Mouse (Mus musculus) CH12.LX (cell line): Measurements from ENCODE around the gene Acsl5. TPM values are rescaled to one million over a fixed set of nuclear protein-coding genes. Genes with fewer than 3 reads are reported as not detected.

Source experiments
- DNase-seq: peaks from one replicate; pipeline ENCODE4 v3.0.0-alpha.2; 2013; ENCODE audit errors: extremely low read depth
- H3K27ac ChIP-seq: 2 replicates; pipeline ENCODE4 v1.5.1; 2012; ENCODE audit warnings: low read depth, mild to moderate bottlenecking, control low read depth, moderate library complexity; ENCODE audit not compliant: insufficient read depth
- H3K27me3 ChIP-seq: replicated peaks from 2 replicates; pipeline ENCODE3; 2012; ENCODE audit warnings: inconsistent platforms
- H3K36me3 ChIP-seq, 2 experiments: replicated peaks in 1 of 2; 2 replicates each; pipeline versions ENCODE3 to v1.6.1; 2012; ENCODE audit warnings: inconsistent platforms in 1 of 2, low read length in 1 of 2, mild to moderate bottlenecking in 1 of 2, mixed read lengths in 1 of 2, moderate library complexity in 1 of 2; ENCODE audit not compliant: control insufficient read depth in 1 of 2, insufficient read depth in 1 of 2
- H3K4me1 ChIP-seq, 2 experiments: 2 replicates each; pipeline ENCODE4 v1.6.1; 2012; ENCODE audit warnings: inconsistent platforms in 1 of 2, moderate library complexity in 1 of 2; ENCODE audit not compliant: insufficient read depth in 2 of 2, control insufficient read depth in 1 of 2
- H3K4me2 ChIP-seq: 2 replicates; pipeline ENCODE4 v1.6.1; 2012; ENCODE audit warnings: low read depth, mild to moderate bottlenecking, control low read depth; ENCODE audit not compliant: poor library complexity, insufficient read depth, severe bottlenecking
- H3K4me3 ChIP-seq, 3 experiments: fragments of 150-350 bp in 1 of 3; sonication (generic) in 1 of 3; replicated peaks in 1 of 3; 2 replicates each; pipeline versions ENCODE3 to v1.5.1; 2011 to 2012; ENCODE audit warnings: low read depth in 2 of 3, low read length in 2 of 3, mild to moderate bottlenecking in 2 of 3, moderate library complexity in 2 of 3, control low read depth in 1 of 3, improper control_type of control experiment in 1 of 3, inconsistent platforms in 1 of 3, mixed read lengths in 1 of 3; ENCODE audit not compliant: poor library complexity in 1 of 3
- H3K79me2 ChIP-seq: replicated peaks from 2 replicates; pipeline ENCODE4 v1.6.1; 2012; ENCODE audit warnings: mild to moderate bottlenecking, moderate library complexity; ENCODE audit not compliant: control insufficient read depth, poor library complexity, insufficient read depth, severe bottlenecking; ENCODE audit errors: extremely low read depth
- H3K9ac ChIP-seq: 2 replicates; pipeline ENCODE4 v1.6.1; 2012; ENCODE audit warnings: low read depth, mild to moderate bottlenecking, control low read depth, moderate library complexity; ENCODE audit not compliant: insufficient read depth
- H3K9me3 ChIP-seq: replicated peaks from 2 replicates; pipeline ENCODE3; 2012; ENCODE audit warnings: low read length, inconsistent platforms, mixed read lengths
- BHLHE40 ChIP-seq: IDR thresholded peaks from 2 replicates; pipeline ENCODE4 v1.6.1; 2011; ENCODE audit warnings: mild to moderate bottlenecking, low read depth, low read length, improper control_type of control experiment
- CHD1 ChIP-seq: IDR thresholded peaks from 2 replicates; pipeline ENCODE4 v1.6.1; 2012; ENCODE audit warnings: low read depth, low read length, improper control_type of control experiment, inconsistent platforms
- CHD2 ChIP-seq: IDR thresholded peaks from 2 replicates; pipeline ENCODE4 v1.6.1; 2011; ENCODE audit warnings: low read length, improper control_type of control experiment
- CTCF ChIP-seq, 2 experiments: IDR thresholded peaks in 1 of 2; conservative IDR thresholded peaks in 1 of 2; 2 replicates each; pipeline ENCODE4 v1.5.1; 2011 to 2012; ENCODE audit warnings: low read depth in 2 of 2, low read length in 2 of 2, improper control_type of control experiment in 1 of 2, inconsistent platforms in 1 of 2, mild to moderate bottlenecking in 1 of 2, moderate library complexity in 1 of 2
- E2F4 ChIP-seq: IDR thresholded peaks from 2 replicates; pipeline ENCODE4 v1.6.1; 2011; ENCODE audit warnings: low read depth, low read length, improper control_type of control experiment; ENCODE audit not compliant: insufficient replicate concordance
- ELF1 ChIP-seq: IDR thresholded peaks from 2 replicates; pipeline ENCODE4 v1.6.1; 2014; ENCODE audit warnings: low read depth, mild to moderate bottlenecking, inconsistent platforms, low read length, improper control_type of control experiment
- HCFC1 ChIP-seq: IDR thresholded peaks from 2 replicates; pipeline ENCODE4 v1.6.1; 2012; ENCODE audit warnings: low read depth, mild to moderate bottlenecking, inconsistent platforms, low read length, improper control_type of control experiment
- JUN ChIP-seq: IDR thresholded peaks from 2 replicates; pipeline ENCODE4 v1.6.1; 2011; ENCODE audit warnings: low read depth, mild to moderate bottlenecking, low read length, improper control_type of control experiment, moderate library complexity; ENCODE audit not compliant: insufficient read depth
- MAX ChIP-seq: IDR thresholded peaks from 2 replicates; pipeline ENCODE4 v1.6.1; 2011; ENCODE audit warnings: low read length, improper control_type of control experiment
- MAZ ChIP-seq: IDR thresholded peaks from 2 replicates; pipeline ENCODE4 v1.6.1; 2012; ENCODE audit warnings: low read depth, mild to moderate bottlenecking, inconsistent platforms, low read length, improper control_type of control experiment, moderate library complexity
- MEF2A ChIP-seq: IDR thresholded peaks from 2 replicates; pipeline ENCODE4 v1.6.1; 2014; ENCODE audit warnings: low read depth, mild to moderate bottlenecking, inconsistent platforms, low read length, improper control_type of control experiment, borderline replicate concordance
- PAX5 ChIP-seq: IDR thresholded peaks from 2 replicates; pipeline ENCODE4 v1.6.1; 2012; ENCODE audit warnings: low read length, inconsistent platforms, mixed read lengths
- POLR2A ChIP-seq: IDR thresholded peaks from 2 replicates; pipeline ENCODE4 v1.6.1; 2011; ENCODE audit warnings: low read depth, mild to moderate bottlenecking, improper control_type of control experiment, low read length
- POLR2AphosphoS2 ChIP-seq: IDR thresholded peaks from 2 replicates; pipeline ENCODE4 v1.6.1; 2011; ENCODE audit warnings: low read depth, low read length, improper control_type of control experiment
- RAD21 ChIP-seq: IDR thresholded peaks from 2 replicates; pipeline ENCODE4 v1.6.1; 2011; ENCODE audit warnings: low read depth, mild to moderate bottlenecking, low read length, improper control_type of control experiment, moderate library complexity
- RCOR1 ChIP-seq: conservative IDR thresholded peaks from 2 replicates; pipeline ENCODE4 v1.6.1; 2012; ENCODE audit warnings: low read depth, mild to moderate bottlenecking, inconsistent platforms, low read length, improper control_type of control experiment
- TCF12 ChIP-seq: IDR thresholded peaks from 2 replicates; pipeline ENCODE4 v1.6.1; 2014; ENCODE audit warnings: low read depth, mild to moderate bottlenecking, inconsistent platforms, low read length, improper control_type of control experiment
- UBTF ChIP-seq: IDR thresholded peaks from 2 replicates; pipeline ENCODE4 v1.6.1; 2012; ENCODE audit warnings: low read depth, mild to moderate bottlenecking, inconsistent platforms, low read length, improper control_type of control experiment, moderate library complexity
- USF1 ChIP-seq: IDR thresholded peaks from 2 replicates; pipeline ENCODE4 v1.6.1; 2014; ENCODE audit warnings: low read depth, mild to moderate bottlenecking, inconsistent platforms, low read length, improper control_type of control experiment
- ZC3H11A ChIP-seq: IDR thresholded peaks from 2 replicates; pipeline ENCODE4 v1.6.1; 2012; ENCODE audit warnings: low read depth, mild to moderate bottlenecking, inconsistent platforms, low read length, improper control_type of control experiment
- ZKSCAN1 ChIP-seq: IDR thresholded peaks from 2 replicates; pipeline ENCODE4 v1.6.1; 2012; ENCODE audit warnings: low read depth, inconsistent platforms, low read length, improper control_type of control experiment, borderline replicate concordance
- ZMIZ1 ChIP-seq: IDR thresholded peaks from 2 replicates; pipeline ENCODE4 v1.6.1; 2012; ENCODE audit warnings: low read depth, mild to moderate bottlenecking, inconsistent platforms, low read length, improper control_type of control experiment
- dilution Hi-C: fragments of 300-500 bp; cut with MboI; formaldehyde crosslinking; loops from 2 replicates; pipeline ENCODE4 v1.14.3; 2020; ENCODE audit warnings: low sequenced_read_pairs; ENCODE audit not compliant: extremely low pct_unique_long_range_greater_than_20kb, extremely low pct_ligation_motif_present
- in situ Hi-C: fragments of 300-500 bp; cut with MboI; formaldehyde crosslinking; loops from 3 replicates; pipeline ENCODE4 v1.14.3; 2019; ENCODE audit warnings: low sequenced_read_pairs, low pct_ligation_motif_present, low pct_unique_long_range_greater_than_20kb, mixed read lengths
- polyA plus RNA-seq: library from polyadenylated mRNA; unstranded; fragments of >175 nt; gene quantifications from 2 replicates; pipeline ENCODE4 v1.2.1, GENCODE M21; 2012; ENCODE audit warnings: low read depth; ENCODE audit not compliant: insufficient read length
- total RNA-seq, 2 experiments: library from RNA; depleted of rRNA; stranded (reverse); fragments of 300-350 nt in 1 of 2; fragments of >200 nt in 1 of 2; gene quantifications; 2 replicates each; pipeline ENCODE4 v1.2.3; 2012 to 2014

Acsl5 gene
- total and polyA plus RNA-seq, 3 experiments = 126 to 265 (median 196) TPM

DNA sequence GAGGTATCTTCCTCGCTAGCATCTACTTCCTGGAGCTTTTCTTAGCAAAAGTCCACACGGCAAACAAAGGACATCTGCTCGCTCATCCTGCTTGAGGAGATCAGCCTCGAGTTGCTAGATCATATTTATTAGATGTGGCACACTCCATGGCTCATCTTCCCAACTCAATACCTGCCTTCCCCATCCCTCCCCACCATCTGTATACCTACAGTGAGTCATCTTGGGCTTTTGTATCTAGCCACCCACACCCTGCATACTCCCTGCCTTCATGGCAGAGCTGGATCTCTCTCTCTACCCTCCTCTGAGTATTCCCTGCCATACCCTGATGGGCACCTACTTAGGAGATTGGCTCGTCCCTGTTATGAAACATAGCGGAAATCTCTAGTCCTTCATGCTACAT is 30.5 kb upstream of the Acsl5 start:
- peaks cover 23 to 54% of the 10 kb centered on the region in 2 experiments for H3K4me1 ChIP-seq
- in situ Hi-C loops = loop anchor here (5.0 kb wide), 1 partner anchor 106 kb away; no protein-coding TSS in a partner anchor
- no peak overlapping the region for H3K4me3 ChIP-seq
- no peak overlapping the region for H3K27ac ChIP-seq
- peaks cover 3% of the 10 kb centered on the region for H3K9me3 ChIP-seq
- TF ChIP-seq CHD1 (no peak), JUN (no peak), MAX (no peak), E2F4 (no peak), MAZ (no peak), CHD2 (no peak), BHLHE40 (no peak), CTCF (conservative IDR thresholded peaks at IDR 0.05 in 1 of 2, IDR thresholded peaks at IDR 0.05 in 1 of 2; ENCODE audit: low read depth in 2 of 2, low read length in 2 of 2) (no peak), HCFC1 (no peak), POLR2A (no peak), RCOR1 (no peak), RAD21 (no peak), TCF12 (no peak), PAX5 (no peak), ELF1 (no peak), ZC3H11A (no peak), USF1 (no peak), UBTF (no peak), POLR2AphosphoS2 (no peak), MEF2A (no peak)
- H3K36me3 ChIP-seq = no peaks in the 10 kb centered on the region
- H3K9ac ChIP-seq = no peak overlapping the region
- dilution Hi-C loops = no loop called here
- H3K4me2 ChIP-seq = no peak overlapping the region
- no peaks in the 10 kb centered on the region for H3K27me3 ChIP-seq
- DNase-seq = no peak
- H3K79me2 ChIP-seq = no peaks in the 10 kb centered on the region

DNA sequence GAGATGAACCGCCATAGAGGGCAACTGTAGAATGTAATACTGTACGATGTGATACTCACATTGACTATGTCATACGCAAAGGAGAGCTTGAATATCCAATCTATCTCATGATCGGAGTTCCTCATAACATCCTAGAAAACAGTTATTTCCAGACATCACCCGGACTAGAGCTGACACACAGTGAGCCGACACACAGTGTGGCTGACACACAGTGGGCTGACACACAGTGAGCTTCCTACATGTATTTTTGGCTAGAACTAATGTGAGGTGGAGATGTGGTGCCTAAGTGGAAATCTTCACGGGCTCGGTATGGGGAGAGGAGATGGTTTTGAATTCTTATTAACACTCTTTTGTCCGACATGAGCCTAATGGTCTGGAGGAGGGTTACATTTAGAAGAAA is 29.5 kb upstream of the Acsl5 start:
- peaks cover 22 to 62% of the 10 kb centered on the region in 2 experiments for H3K4me1 ChIP-seq
- H3K9me3 ChIP-seq = peaks cover 11% of the 10 kb centered on the region
- H3K4me2 ChIP-seq = no peak overlapping the region
- H3K36me3 ChIP-seq = no peaks in the 10 kb centered on the region
- no peaks in the 10 kb centered on the region for H3K27me3 ChIP-seq
- no peaks in the 10 kb centered on the region for H3K79me2 ChIP-seq
- no peak overlapping the region for H3K9ac ChIP-seq
- dilution Hi-C loops (no loop called here), in situ Hi-C loops (loop anchor here (5.0 kb wide), 1 partner anchor 105 kb away; no protein-coding TSS in a partner anchor)
- TF ChIP-seq ZKSCAN1 = peak; percentile 68
- no peak for TF ChIP-seq ZMIZ1
- no peak overlapping the region for H3K27ac ChIP-seq
- no peak for DNase-seq
- H3K4me3 ChIP-seq = no peak overlapping the region
